Mouse (Mus musculus) thymus, postnatal 36 days (tissue): ENCODE measurements around the gene Cspg4.

Source experiments
- DNase-seq, 2 experiments: peaks; one replicate each; pipeline ENCODE4 v3.0.0; 2022; ENCODE audit warnings: mixed read lengths in 2 of 2

Gene Cspg4

GRCm38 (mm10) chr9:56864832-56865231, at the start of gene Cspg4:
Cspg4 (plus strand) TSS chr9:56865033.
- no peak for DNase-seq

- DNase-seq: no peak
Observed at GRCm38 (mm10) chr9:56824900-56825299, 39.9 kb upstream of the Cspg4 start.

DNA sequence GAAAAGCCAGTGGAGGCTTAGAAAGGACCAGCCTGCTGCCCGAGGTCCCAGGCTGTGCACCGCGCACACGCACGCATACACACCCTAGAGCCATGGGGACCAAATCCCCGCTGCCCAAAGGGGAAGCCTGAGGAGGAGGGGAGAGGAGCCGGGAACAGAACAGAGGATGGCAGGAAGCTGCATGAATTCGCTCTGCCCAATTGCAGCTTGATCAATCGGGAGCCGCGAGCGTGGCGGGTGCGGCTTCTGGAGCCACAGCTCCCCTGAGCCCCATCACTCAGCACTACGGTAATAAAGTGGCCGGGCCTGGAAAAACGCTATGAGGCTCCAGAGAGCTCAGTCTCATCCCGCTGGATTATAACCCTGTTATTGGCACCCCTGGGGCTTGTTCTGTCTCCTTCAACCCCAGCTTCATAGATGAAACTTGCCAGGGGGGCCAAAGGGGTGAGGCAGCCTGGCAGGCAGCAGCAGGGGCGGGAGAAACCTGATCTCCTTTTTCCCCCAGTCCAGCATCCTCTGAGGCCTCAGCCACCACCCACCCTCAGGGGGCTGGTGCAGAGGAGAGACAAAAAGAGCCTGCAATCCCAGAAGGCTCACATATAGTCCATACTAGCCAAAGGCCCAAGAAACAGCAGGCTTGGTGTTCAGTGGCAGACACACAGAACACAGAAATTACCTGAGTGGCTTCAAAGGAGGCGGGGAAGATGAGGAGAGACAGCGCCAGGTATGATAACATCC, 39.2 kb upstream of the Cspg4 start:
- DNase-seq: no peak

- no peak for DNase-seq
Observed at GRCm38 (mm10) chr9:56828146-56828545, 36.7 kb upstream of the Cspg4 start.

DNA sequence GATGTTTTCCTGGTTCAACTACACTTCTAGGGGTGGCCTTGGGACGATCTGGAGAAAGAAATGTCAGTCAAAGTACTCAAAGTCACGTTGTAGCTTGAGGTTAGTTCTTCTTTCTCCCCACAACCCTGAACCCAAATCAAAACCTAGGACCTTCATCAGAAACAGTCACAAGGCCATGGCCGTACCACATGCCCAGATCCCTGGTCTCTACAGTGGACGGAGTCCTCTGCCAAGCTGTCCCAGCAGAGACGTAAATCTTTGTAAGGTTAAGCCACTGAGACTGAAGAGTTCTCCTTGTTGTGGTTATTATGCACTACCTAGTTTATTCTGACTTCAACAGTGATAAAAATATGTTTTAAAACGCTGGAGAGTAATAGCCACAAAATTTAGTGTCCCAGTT, 36.0 kb upstream of the Cspg4 start:
- DNase-seq: no peak

DNA sequence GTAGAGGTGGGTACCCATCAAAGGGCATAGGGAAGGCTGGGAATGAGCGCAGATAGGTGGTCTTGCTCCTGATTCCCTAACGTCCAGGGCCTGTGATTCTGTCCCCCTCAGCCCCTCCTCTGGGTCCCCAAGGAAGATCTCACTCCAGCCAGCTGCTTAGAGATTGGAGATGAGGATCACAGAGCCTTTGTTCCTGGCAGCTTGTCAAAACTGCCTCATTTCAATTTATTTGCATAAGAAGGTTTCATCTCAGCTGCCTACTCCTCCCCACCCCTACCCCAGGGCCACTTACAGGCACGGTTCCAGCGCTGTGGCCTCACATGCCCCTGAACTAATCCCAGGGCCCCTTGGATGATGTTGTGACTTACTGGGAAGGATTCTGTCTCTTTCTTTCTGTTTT, 34.7 kb upstream of the Cspg4 start:
- no peak for DNase-seq

DNA sequence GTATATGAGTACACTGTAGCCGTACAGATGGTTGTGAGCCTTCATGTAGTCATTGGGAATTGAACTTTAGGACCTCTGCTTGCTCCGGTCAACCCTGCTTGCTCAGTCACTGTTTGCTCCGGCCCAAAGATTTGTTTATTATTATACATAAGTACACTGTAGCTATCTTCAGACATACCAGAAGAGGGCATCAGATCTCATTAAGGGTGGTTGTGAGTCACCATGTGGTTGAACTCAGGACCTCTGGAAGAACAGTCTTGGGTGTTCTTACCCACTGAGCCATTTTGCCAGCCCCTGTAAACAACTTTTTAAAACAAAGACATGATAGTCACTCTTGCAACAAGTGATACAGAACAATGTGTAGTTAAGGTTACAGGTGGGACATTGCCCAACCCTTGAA, 32.9 kb upstream of the Cspg4 start:
- no peak for DNase-seq

GRCm38 (mm10) chr9:56832900-56833299, 31.9 kb upstream of the Cspg4 start:
- DNase-seq: no peak

GRCm38 (mm10) chr9:56835152-56835551, 29.7 kb upstream of the Cspg4 start:
- no peak for DNase-seq

- DNase-seq: no peak
Observed at GRCm38 (mm10) chr9:56840721-56841120, 24.1 kb upstream of the Cspg4 start.

DNA sequence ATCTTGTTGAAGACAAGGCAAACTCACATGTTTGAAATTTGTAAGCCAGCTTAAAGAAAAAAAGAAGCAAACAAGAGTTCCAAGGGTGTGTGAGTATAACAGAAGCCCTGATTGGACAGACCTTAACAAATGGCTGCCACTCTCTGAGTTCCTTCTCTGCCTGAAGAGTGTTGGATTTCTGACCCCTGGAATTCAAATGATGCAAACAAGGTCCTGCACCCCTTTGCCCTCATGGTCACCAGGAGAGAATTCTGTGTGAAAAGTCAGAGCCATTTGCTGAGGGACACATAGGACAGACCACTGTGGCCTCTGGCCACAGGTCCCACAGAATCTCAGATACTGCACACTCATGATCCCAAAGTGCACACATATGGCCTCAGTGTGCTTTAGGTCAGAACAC, 23.0 kb upstream of the Cspg4 start:
- DNase-seq: no peak

- no peak for DNase-seq
Observed at GRCm38 (mm10) chr9:56842303-56842719, 22.5 kb upstream of the Cspg4 start.

- DNase-seq: peak; percentile 16 to 18
Observed at GRCm38 (mm10) chr9:56843679-56844188, 21.1 kb upstream of the Cspg4 start.

GRCm38 (mm10) chr9:56844644-56845043, 20.2 kb upstream of the Cspg4 start:
- no peak for DNase-seq

DNA sequence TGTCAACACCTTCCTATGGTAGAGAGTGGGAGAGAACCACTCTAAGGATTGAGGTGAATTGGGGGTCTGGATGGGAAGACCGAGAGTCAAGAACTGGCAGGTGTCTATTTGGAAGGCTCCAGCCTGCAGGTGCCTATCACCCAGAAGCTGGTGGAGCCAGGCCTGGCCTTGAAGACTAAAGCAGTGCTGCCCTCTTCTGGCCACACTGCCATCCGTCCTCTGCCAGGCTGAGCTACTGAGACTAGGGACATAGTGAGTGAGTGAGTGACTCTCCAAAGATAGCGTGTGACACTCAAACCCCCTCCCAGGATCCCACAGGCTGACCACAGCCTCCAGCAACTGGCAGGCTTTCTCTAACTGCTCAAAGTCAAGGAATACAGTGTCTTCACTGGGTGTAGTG, 17.3 kb upstream of the Cspg4 start:
- peak; percentile 55 to 57 for DNase-seq

DNA sequence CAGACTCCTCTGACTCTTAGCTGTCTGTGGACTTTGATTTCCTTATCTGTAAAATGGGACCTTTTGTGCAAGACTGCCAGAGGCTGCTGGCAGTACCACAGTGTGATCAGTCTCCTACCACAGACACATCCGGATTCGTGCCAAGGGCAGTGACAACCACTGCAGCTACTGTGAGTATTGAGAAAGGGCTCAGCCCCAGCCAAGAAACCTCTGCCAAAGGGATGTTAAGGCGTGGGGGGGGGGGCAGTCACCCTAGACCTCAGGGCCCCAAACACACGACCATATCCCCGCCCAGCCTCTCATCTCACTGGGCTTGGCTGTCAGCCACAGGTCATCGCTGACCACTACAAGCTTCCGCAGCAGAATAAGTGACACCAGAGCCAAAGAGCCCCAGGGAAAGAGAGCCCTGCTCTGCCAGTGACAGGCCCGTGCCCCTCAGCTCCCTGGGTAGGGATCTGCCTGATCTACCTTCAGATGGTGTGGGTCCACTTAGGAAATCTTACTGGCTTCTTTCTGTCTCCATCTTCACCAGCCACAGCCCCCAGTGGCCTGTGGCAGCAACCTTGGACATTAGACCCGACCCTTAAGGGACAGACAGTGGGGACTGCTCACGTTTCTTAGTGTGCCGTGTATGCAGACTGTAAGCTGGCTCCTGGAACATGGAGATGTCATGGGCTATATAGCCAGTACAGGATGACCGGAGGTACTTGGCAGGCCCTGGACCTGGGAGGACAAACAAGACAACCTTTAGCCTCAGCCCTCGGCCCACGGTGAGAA, 14.5 kb upstream of the Cspg4 start:
- DNase-seq: no peak

DNA sequence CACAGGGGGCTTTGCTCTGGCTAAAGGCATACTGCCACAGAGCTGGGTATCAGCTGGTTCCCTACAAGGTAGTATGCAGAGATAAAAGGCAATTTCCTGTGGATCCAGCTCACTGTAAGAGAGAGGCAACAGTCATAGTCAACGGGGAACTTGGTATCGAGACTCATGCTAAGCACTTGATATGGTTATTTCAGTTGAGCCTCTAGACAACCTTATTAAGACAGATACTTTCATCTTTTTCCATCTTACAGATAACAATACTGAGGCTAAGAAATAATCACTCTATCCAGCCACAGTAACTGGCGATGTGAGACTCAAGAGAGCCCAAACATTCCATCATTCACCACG, 14.0 kb upstream of the Cspg4 start:
- DNase-seq: no peak

DNA sequence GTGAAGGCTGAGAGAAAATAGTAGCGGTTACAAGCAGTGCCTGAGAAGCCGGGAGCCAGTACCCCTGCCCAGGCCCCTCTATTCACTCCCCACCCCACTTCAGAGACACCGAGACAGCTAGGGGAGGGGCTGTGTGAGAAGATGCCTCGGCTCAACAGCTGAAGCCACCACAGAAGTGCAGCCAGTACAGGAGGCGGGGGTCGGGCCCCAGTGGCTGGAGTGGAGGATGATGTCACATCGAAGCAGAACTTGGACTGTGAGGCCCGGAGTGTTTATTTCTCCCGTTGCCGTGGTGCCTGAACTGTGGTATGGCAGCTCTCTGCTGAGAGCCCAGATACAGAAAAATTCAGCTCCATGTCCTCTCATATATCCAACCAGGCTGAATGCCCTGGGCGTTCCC, 13.1 kb upstream of the Cspg4 start:
- DNase-seq: no peak

- DNase-seq: no peak
Observed at GRCm38 (mm10) chr9:56857463-56857862, 7.4 kb upstream of the Cspg4 start.

DNA sequence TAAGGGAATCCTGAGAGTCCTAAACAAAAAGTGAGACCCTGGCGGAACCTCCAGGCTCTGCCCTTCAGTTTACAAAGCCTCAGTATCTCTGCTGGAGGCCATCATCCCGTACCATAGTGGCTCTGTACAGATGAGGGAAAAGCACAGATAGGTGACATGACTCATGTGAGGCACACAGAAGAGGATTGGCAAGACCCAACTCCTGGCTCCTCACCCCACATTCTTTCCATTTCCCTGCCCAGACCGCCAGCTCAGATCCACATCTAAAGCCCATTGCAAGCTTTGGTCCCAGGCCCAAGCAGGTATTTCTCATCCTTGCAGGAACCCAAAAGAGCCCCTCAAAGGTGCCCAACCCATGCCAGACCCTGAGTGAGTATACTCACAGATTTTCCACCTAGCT, 4.8 kb upstream of the Cspg4 start:
- DNase-seq: no peak

- DNase-seq: no peak
Observed at GRCm38 (mm10) chr9:56860486-56861269, 4.2 kb upstream of the Cspg4 start.

GRCm38 (mm10) chr9:56862863-56863262, 2.0 kb upstream of the Cspg4 start:
- DNase-seq: no peak

DNA sequence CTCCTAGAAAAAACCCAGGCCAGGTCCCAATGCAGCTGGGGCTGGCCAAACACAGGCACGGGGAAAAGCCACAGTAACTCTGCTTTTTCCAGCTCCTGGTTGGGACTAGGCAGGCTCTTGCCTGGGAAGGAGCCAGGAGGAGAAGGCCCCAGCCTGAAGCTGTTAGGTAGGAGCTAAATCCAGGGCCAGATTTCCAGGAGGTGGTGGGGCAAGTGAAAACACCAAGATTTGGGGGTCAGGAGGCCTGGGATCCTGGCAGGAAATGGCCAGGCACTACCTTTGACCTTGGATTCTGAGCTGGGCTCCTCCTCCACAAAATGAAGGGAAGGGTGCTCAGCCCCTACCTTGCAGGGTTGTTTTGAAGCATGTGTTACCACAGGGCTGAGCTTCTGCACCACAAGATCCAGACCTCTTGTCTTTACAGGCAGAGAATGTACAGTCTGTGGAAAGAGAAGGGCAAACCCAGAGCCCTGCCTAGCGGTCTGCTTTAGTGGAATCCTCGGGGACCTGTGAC, 560 bp upstream of the Cspg4 start, which contains the start of gene Odf3l1:
Gene Odf3l1, minus strand, starts transcription at position 464 of the 514 bp plus-strand sequence.
- DNase-seq: no peak
